In genomic region chr9:49756725-49757124, GRCm38 (mm10) we compare ENCODE assay signal across 30 mouse cellular contexts. TPM values are rescaled to one million over a fixed set of nuclear protein-coding genes. Genes with fewer than 3 reads are reported as not detected.
DNase-seq lines count a peak whose midpoint lies in the region; ATAC-seq lines count a peak whose summit lies in the region.
"Had no signal": no experiment of that assay in that cellular context is flagged by ENCODE, and none has a peak within 500 bp of the region (broad histone marks: within the 10 kb centered on the region; RNA-seq: fewer than 3 reads in every experiment).

No protein-coding gene starts in this region.

- H3K4me1 ChIP-seq in hindbrain, embryonic 13.5 days (replicated peaks): peaks cover 79% of the 10 kb centered on the region
- H3K4me1 ChIP-seq in hindbrain, embryonic 16.5 days (ENCODE audit: control insufficient read depth, insufficient read depth, low read depth, low read length): peaks cover 35% of the 10 kb centered on the region
- peaks cover 79% of the 10 kb centered on the region for H3K4me1 ChIP-seq in neural tube, embryonic 13.5 days (replicated peaks)
- peaks cover 48% of the 10 kb centered on the region for H3K4me1 ChIP-seq in neural tube, embryonic 14.5 days (ENCODE audit: control insufficient read depth, insufficient read depth, low read length)
- H3K4me1 ChIP-seq in liver, embryonic 11.5 days (replicated peaks; ENCODE audit: control insufficient read depth, insufficient read depth, low read length): no peaks in the 10 kb centered on the region
- H3K4me1 ChIP-seq: liver, embryonic 13.5 days had no signal

- no peak overlapping the region for H3K4me3 ChIP-seq in hindbrain, embryonic 13.5 days
- H3K4me3 ChIP-seq in hindbrain, embryonic 16.5 days (ENCODE audit: low read length): no peak overlapping the region
- H3K4me3 ChIP-seq in neural tube, embryonic 13.5 days: no peak overlapping the region
- no peak overlapping the region for H3K4me3 ChIP-seq in neural tube, embryonic 14.5 days (ENCODE audit: low read depth, low read length)
- no peak overlapping the region for H3K4me3 ChIP-seq in liver, embryonic 11.5 days (ENCODE audit: low read depth, low read length)
- H3K4me3 ChIP-seq: embryonic facial prominence, embryonic 15.5 days; forebrain, embryonic 13.5 days; hindbrain, embryonic 15.5 days; intestine, embryonic 15.5 days; layer of hippocampus, adult 2 months; left cerebral cortex, adult 2 months; liver, embryonic 13.5 days; myocyte had no signal

- no peaks in the 10 kb centered on the region for H3K36me3 ChIP-seq in hindbrain, embryonic 13.5 days
- H3K36me3 ChIP-seq in hindbrain, embryonic 16.5 days (ENCODE audit: control insufficient read depth, insufficient read depth, low read length): no peaks in the 10 kb centered on the region
- H3K36me3 ChIP-seq in neural tube, embryonic 13.5 days: no peaks in the 10 kb centered on the region
- no peaks in the 10 kb centered on the region for H3K36me3 ChIP-seq in neural tube, embryonic 14.5 days (ENCODE audit: control insufficient read depth, insufficient read depth, low read length)
- H3K36me3 ChIP-seq in liver, embryonic 11.5 days (ENCODE audit: control insufficient read depth, insufficient read depth, low read length): no peaks in the 10 kb centered on the region
- H3K36me3 ChIP-seq: embryonic facial prominence, embryonic 15.5 days; G1E; hindbrain, embryonic 15.5 days; intestine, embryonic 15.5 days; liver, embryonic 13.5 days had no signal

- no peak overlapping the region for H3K4me2 ChIP-seq in hindbrain, embryonic 13.5 days
- no peak overlapping the region for H3K4me2 ChIP-seq in hindbrain, embryonic 16.5 days (ENCODE audit: low read length)
- H3K4me2 ChIP-seq in neural tube, embryonic 13.5 days: no peak overlapping the region
- no peak overlapping the region for H3K4me2 ChIP-seq in neural tube, embryonic 14.5 days (ENCODE audit: low read depth, low read length)
- H3K4me2 ChIP-seq in liver, embryonic 11.5 days: no peak overlapping the region
- H3K4me2 ChIP-seq: embryonic facial prominence, embryonic 15.5 days; forebrain, embryonic 13.5 days; hindbrain, embryonic 15.5 days; intestine, embryonic 15.5 days; liver, embryonic 13.5 days had no signal

- H3K9ac ChIP-seq in hindbrain, embryonic 13.5 days: no peak overlapping the region
- H3K9ac ChIP-seq in hindbrain, embryonic 16.5 days (ENCODE audit: low read depth, low read length): no peak overlapping the region
- no peak overlapping the region for H3K9ac ChIP-seq in neural tube, embryonic 13.5 days
- H3K9ac ChIP-seq in neural tube, embryonic 14.5 days (replicated peaks; ENCODE audit: low read depth, low read length): no peak overlapping the region
- no peak overlapping the region for H3K9ac ChIP-seq in liver, embryonic 11.5 days (ENCODE audit: low read depth, low read length)
- H3K9ac ChIP-seq: embryonic facial prominence, embryonic 15.5 days; forebrain, embryonic 13.5 days; hindbrain, embryonic 15.5 days; intestine, embryonic 15.5 days; liver, embryonic 13.5 days had no signal

- DNase-seq in cerebellum, adult 9-10 months: peak; percentile 46
- DNase-seq in cerebellum, adult 9-11 months: no peak
- DNase-seq in neural tube, embryonic 10.5 days (ENCODE audit: extremely low spot score, low spot score): no peak
- no peak for DNase-seq in liver, embryonic 11.5 days (ENCODE audit: low spot score)
- DNase-seq: adrenal gland, adult 8-10 months; cerebellum, postnatal 14 days; gastrocnemius, postnatal 14 days; heart, postnatal 14 days; kidney, adult 2 months; kidney, postnatal 36 days; left cerebral cortex, postnatal 4 days; liver, embryonic 13.5 days; lung, adult 18-20 months; right cerebral cortex, postnatal 4 days; thymus, adult 2 months; thymus, postnatal 36 days had no signal

- WGBS in hindbrain, embryonic 13.5 days: 45% methylated on average over 4 of the region's 4 CpGs
- WGBS in hindbrain, embryonic 16.5 days: 49% methylated on average over 4 of the region's 4 CpGs
- 21% methylated on average over 4 of the region's 4 CpGs for WGBS in neural tube, embryonic 13.5 days
- 29% methylated on average over 4 of the region's 4 CpGs for WGBS in neural tube, embryonic 14.5 days
- WGBS in liver, embryonic 11.5 days: 86% methylated on average over 4 of the region's 4 CpGs

- ATAC-seq in hindbrain, embryonic 13.5 days (ENCODE audit: low FRiP score): no peak
- no peak for ATAC-seq in hindbrain, embryonic 16.5 days
- ATAC-seq in neural tube, embryonic 13.5 days (ENCODE audit: low read depth): 0 out of 2 replicates have a peak, but pooled peaks have one; percentile 62
- ATAC-seq in neural tube, embryonic 14.5 days (ENCODE audit: low read depth): peak; percentile 76
- no peak for ATAC-seq in liver, embryonic 11.5 days (replicated peaks; ENCODE audit: low FRiP score)
- ATAC-seq: intestine, embryonic 15.5 days; lung, postnatal 0 days had no signal

- H3K9me3 ChIP-seq in hindbrain, embryonic 13.5 days: no peaks in the 10 kb centered on the region
- H3K9me3 ChIP-seq in hindbrain, embryonic 16.5 days (ENCODE audit: control insufficient read depth, low read length): no peaks in the 10 kb centered on the region
- H3K9me3 ChIP-seq in neural tube, embryonic 13.5 days: no peaks in the 10 kb centered on the region
- H3K9me3 ChIP-seq in neural tube, embryonic 14.5 days (ENCODE audit: control insufficient read depth, low read length): no peaks in the 10 kb centered on the region
- no peaks in the 10 kb centered on the region for H3K9me3 ChIP-seq in liver, embryonic 11.5 days (ENCODE audit: control insufficient read depth, low read length)
- H3K9me3 ChIP-seq: embryonic facial prominence, embryonic 15.5 days; forebrain, embryonic 13.5 days; hindbrain, embryonic 15.5 days; intestine, embryonic 15.5 days; liver, embryonic 13.5 days had no signal

- peak overlapping the region; percentile 62; the same call in 1 of the 2 replicates for H3K27ac ChIP-seq in hindbrain, embryonic 13.5 days
- no peak overlapping the region; the same call in 1 of the 2 replicates for H3K27ac ChIP-seq in hindbrain, embryonic 16.5 days (ENCODE audit: low read depth, low read length)
- peak overlapping the region; percentile 35 for H3K27ac ChIP-seq in neural tube, embryonic 13.5 days (replicated peaks)
- no peak overlapping the region for H3K27ac ChIP-seq in neural tube, embryonic 14.5 days (ENCODE audit: low read depth, low read length)
- H3K27ac ChIP-seq in liver, embryonic 11.5 days (ENCODE audit: low read depth, low read length): no peak overlapping the region
- H3K27ac ChIP-seq: embryonic facial prominence, embryonic 15.5 days; forebrain, embryonic 13.5 days; hindbrain, embryonic 15.5 days; intestine, embryonic 15.5 days; layer of hippocampus, adult 2 months; left cerebral cortex, adult 2 months; liver, embryonic 13.5 days; macrophage had no signal

- H3K27me3 ChIP-seq in hindbrain, embryonic 13.5 days: no peaks in the 10 kb centered on the region
- no peaks in the 10 kb centered on the region for H3K27me3 ChIP-seq in hindbrain, embryonic 16.5 days (replicated peaks; ENCODE audit: control insufficient read depth, insufficient read depth, low read length)
- no peaks in the 10 kb centered on the region for H3K27me3 ChIP-seq in neural tube, embryonic 13.5 days
- H3K27me3 ChIP-seq in neural tube, embryonic 14.5 days (ENCODE audit: control insufficient read depth, insufficient read depth, low read length): no peaks in the 10 kb centered on the region
- H3K27me3 ChIP-seq in liver, embryonic 11.5 days (replicated peaks; ENCODE audit: control insufficient read depth, insufficient read depth, low read length): no peaks in the 10 kb centered on the region
- H3K27me3 ChIP-seq: embryonic facial prominence, embryonic 15.5 days; forebrain, embryonic 13.5 days; hindbrain, embryonic 15.5 days; intestine, embryonic 15.5 days; liver, embryonic 13.5 days had no signal

RNA-seq across cellular contexts. Expression of gene Ncam1, which starts 42.0 kb away (rescaled TPM):
- 446 and 470 TPM in 2 replicates for polyA plus RNA-seq in hindbrain, embryonic 13.5 days (2015; fragmentation: Nextera tagmentation; extraction: Ambion mirVana)
- 450 and 495 TPM in 2 replicates for polyA plus RNA-seq in hindbrain, embryonic 16.5 days (2015; fragmentation: Nextera tagmentation; extraction: Ambion mirVana)
- polyA plus RNA-seq in neural tube, embryonic 13.5 days (2015; fragmentation: Nextera tagmentation; extraction: Ambion mirVana): 450 and 454 TPM in 2 replicates
- polyA plus RNA-seq in neural tube, embryonic 14.5 days (2014; fragmentation: Nextera tagmentation; extraction: Ambion mirVana): 373 and 443 TPM in 2 replicates
- polyA plus RNA-seq in liver, embryonic 11.5 days (2014; fragmentation: Nextera tagmentation; extraction: Ambion mirVana): 20.1 and 20.7 TPM in 2 replicates
- polyA plus RNA-seq: G1E had no signal

Comparison
In these comparisons a context has a peak if more than half of its experiments do, and no peak if none do; other contexts are left out.
1. H3K27ac ChIP-seq: peak in hindbrain, embryonic 13.5 days (single experiment) and neural tube, embryonic 13.5 days (single experiment); none in hindbrain, embryonic 16.5 days (single experiment), neural tube, embryonic 14.5 days (single experiment) and liver, embryonic 11.5 days (single experiment).
2. ATAC-seq: peak in neural tube, embryonic 13.5 days (single experiment) and neural tube, embryonic 14.5 days (single experiment); none in hindbrain, embryonic 13.5 days (single experiment), hindbrain, embryonic 16.5 days (single experiment) and liver, embryonic 11.5 days (single experiment).
3. RNA of gene Ncam1, which starts 42.0 kb away (polyA plus RNA-seq): 450 to 495 TPM in hindbrain, embryonic 16.5 days, 450 to 454 TPM in neural tube, embryonic 13.5 days, 446 to 470 TPM in hindbrain, embryonic 13.5 days and 373 to 443 TPM in neural tube, embryonic 14.5 days; 20.1 to 20.7 TPM in liver, embryonic 11.5 days; every median in the first group is over 10 times any median in the second.